ENCODE assay signal across 8 mouse cellular contexts in the genomic region with DNA sequence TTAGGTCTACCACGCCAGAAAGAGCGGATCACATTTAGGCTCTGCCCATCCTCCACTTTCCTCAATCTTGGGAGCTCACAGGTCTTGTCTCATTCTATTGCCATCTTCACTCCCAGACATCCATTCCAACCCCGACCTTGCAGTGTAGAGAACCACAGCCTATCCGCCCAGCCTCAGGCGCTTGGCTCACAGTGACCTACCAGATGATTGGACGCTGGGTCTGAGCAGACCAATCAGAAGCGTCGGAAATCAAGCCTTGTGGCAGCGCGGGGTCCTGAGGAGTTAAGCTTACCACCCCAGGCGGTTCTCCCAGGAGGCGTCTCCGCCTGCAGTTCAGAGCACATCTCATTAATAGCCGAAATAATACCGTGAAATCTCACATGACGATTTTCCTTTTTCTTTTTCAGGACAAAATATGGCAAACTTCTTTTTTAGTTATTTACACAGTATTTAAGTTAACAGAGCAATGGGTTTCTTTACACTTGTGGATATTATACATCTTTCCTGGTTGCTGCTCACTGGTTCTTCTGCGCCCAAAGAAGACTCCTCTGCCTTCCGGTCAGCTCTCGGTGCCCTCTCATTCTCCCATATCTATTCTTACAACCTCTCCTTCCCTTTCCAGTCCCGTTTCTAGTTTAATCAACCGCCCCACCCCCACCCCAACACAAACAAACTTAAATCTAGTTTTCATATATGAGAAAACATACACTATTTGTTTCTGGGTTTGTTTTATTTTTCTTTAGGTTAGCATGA. TPM values are rescaled to one million over a fixed set of nuclear protein-coding genes. Genes with fewer than 3 reads are reported as not detected.
DNase-seq lines count a peak whose midpoint lies in the region; ATAC-seq lines count a peak whose summit lies in the region.

No protein-coding gene starts in this region.

- H3K9ac ChIP-seq in embryonic facial prominence, embryonic 12.5 days = no peak overlapping the region
- peak overlapping the region; percentile 46 for H3K9ac ChIP-seq in heart, embryonic 16.5 days (ENCODE audit: low read length)

- peak overlapping the region; percentile 31 for H3K4me2 ChIP-seq in embryonic facial prominence, embryonic 12.5 days (replicated peaks)
- H3K4me2 ChIP-seq in heart, embryonic 16.5 days (ENCODE audit: low read depth, low read length) = peak overlapping the region; percentile 61

- no peaks in the 10 kb centered on the region for H3K36me3 ChIP-seq in embryonic facial prominence, embryonic 12.5 days
- H3K36me3 ChIP-seq in heart, embryonic 16.5 days (ENCODE audit: control insufficient read depth, insufficient read depth) = no peaks in the 10 kb centered on the region

- no peaks in the 10 kb centered on the region for H3K27me3 ChIP-seq in embryonic facial prominence, embryonic 12.5 days
- H3K27me3 ChIP-seq in heart, embryonic 16.5 days (ENCODE audit: control insufficient read depth, insufficient read depth, low read length) = no peaks in the 10 kb centered on the region

- DNase-seq in spleen, postnatal 4 days (ENCODE audit: low spot score in 2 of 2) = peak; percentile 66 to 76
- DNase-seq in spleen, adult 18-20 months = no peak
- DNase-seq in layer of hippocampus, adult 8-10 months (ENCODE audit: low spot score in 2 of 2) = peak; percentile 33
- DNase-seq in right cerebral cortex, postnatal 25 days = peak; percentile 40

- peaks cover 3% of the 10 kb centered on the region; the same call in 1 of the 2 replicates for H3K4me1 ChIP-seq in embryonic facial prominence, embryonic 12.5 days
- peaks cover 11% of the 10 kb centered on the region; the same call in 1 of the 2 replicates for H3K4me1 ChIP-seq in heart, embryonic 16.5 days (ENCODE audit: control insufficient read depth, insufficient read depth, low read length)

- no peak overlapping the region for H3K4me3 ChIP-seq in embryonic facial prominence, embryonic 12.5 days
- peak overlapping the region; percentile 36 for H3K4me3 ChIP-seq in heart, embryonic 16.5 days (ENCODE audit: low read length)

- WGBS in embryonic facial prominence, embryonic 12.5 days = 24% methylated on average over 21 of the region's 21 CpGs
- 18% methylated on average over 21 of the region's 21 CpGs for WGBS in heart, embryonic 16.5 days

- no peak overlapping the region for H3K27ac ChIP-seq in embryonic facial prominence, embryonic 12.5 days
- H3K27ac ChIP-seq in heart, embryonic 16.5 days (ENCODE audit: low read length) = no peak overlapping the region

- H3K9me3 ChIP-seq in embryonic facial prominence, embryonic 12.5 days = no peaks in the 10 kb centered on the region
- H3K9me3 ChIP-seq in heart, embryonic 16.5 days (replicated peaks; ENCODE audit: control insufficient read depth, low read length) = no peaks in the 10 kb centered on the region

- peak; percentile 84; the same call in 1 of the 2 replicates for ATAC-seq in embryonic facial prominence, embryonic 12.5 days (ENCODE audit: insufficient number of reproducible peaks, insufficient read depth, low FRiP score, low TSS enrichment)
- peak; percentile 89 for ATAC-seq in heart, embryonic 16.5 days (replicated peaks; ENCODE audit: extremely low read depth, insufficient read depth, low FRiP score)
- ATAC-seq in megakaryocyte, adult 5-6 weeks (ENCODE audit: poor library complexity, severe bottlenecking) = 0 out of 2 replicates have a peak, but pooled peaks have one; percentile 38
- no peak for ATAC-seq in CD4-positive, CD25-positive, alpha-beta regulatory T cell, adult 4 months

RNA-seq across cellular contexts. Expression of a gene that starts 3.0 kb away (rescaled TPM):
- 0.10 TPM in 1 of 2 replicates, not detected in the other for polyA plus RNA-seq in embryonic facial prominence, embryonic 12.5 days (2016; fragmentation: Nextera tagmentation; extraction: Ambion mirVana)
- 0.10 TPM in 1 of 2 replicates, not detected in the other for polyA plus RNA-seq in heart, embryonic 16.5 days (2015; fragmentation: Nextera tagmentation; extraction: Ambion mirVana)
- not detected for total RNA-seq in layer of hippocampus, adult 8-10 months (2022)
- total RNA-seq in megakaryocyte, adult 5-6 weeks (2015) = not detected in 2 replicates
- total RNA-seq in megakaryocyte, adult 5-6 weeks (2017) = not detected in 2 replicates
- polyA plus RNA-seq in CD4-positive, CD25-positive, alpha-beta regulatory T cell, adult 4 months (2017; shearing (Covaris generic)) = not detected

RNA-seq across cellular contexts. Expression of a gene that starts 9.3 kb away (rescaled TPM):
- polyA plus RNA-seq in embryonic facial prominence, embryonic 12.5 days (2016; fragmentation: Nextera tagmentation; extraction: Ambion mirVana) = 4.0 and 5.8 TPM in 2 replicates
- 0.79 and 0.97 TPM in 2 replicates for polyA plus RNA-seq in heart, embryonic 16.5 days (2015; fragmentation: Nextera tagmentation; extraction: Ambion mirVana)
- 10 to 100 TPM; 12.6 to 19.3 (median 16.9) TPM for total RNA-seq in layer of hippocampus, adult 8-10 months (2022)
- 117 and 119 TPM in 2 replicates for total RNA-seq in megakaryocyte, adult 5-6 weeks (2015)
- total RNA-seq in megakaryocyte, adult 5-6 weeks (2017) = 1,654 and 1,862 TPM in 2 replicates
- polyA plus RNA-seq in CD4-positive, CD25-positive, alpha-beta regulatory T cell, adult 4 months (2017; shearing (Covaris generic)) = 1 to 10 TPM; 2.6 to 3.4 TPM

RNA-seq across cellular contexts. Expression of a gene that starts 10.6 kb away (rescaled TPM):
- 7.8 and 9.6 TPM in 2 replicates for polyA plus RNA-seq in embryonic facial prominence, embryonic 12.5 days (2016; fragmentation: Nextera tagmentation; extraction: Ambion mirVana)
- polyA plus RNA-seq in heart, embryonic 16.5 days (2015; fragmentation: Nextera tagmentation; extraction: Ambion mirVana) = 1.5 and 3.4 TPM in 2 replicates
- 10 to 100 TPM; 22.7 to 39.9 (median 29.0) TPM for total RNA-seq in layer of hippocampus, adult 8-10 months (2022)
- total RNA-seq in megakaryocyte, adult 5-6 weeks (2015) = 53.9 and 67.3 TPM in 2 replicates
- total RNA-seq in megakaryocyte, adult 5-6 weeks (2017) = 527 and 571 TPM in 2 replicates
- polyA plus RNA-seq in CD4-positive, CD25-positive, alpha-beta regulatory T cell, adult 4 months (2017; shearing (Covaris generic)) = 1 to 10 TPM in 1 of 2 experiments, not detected in 1; 1.8 TPM

RNA-seq across cellular contexts. Expression of a gene that starts 11.7 kb away (rescaled TPM):
- polyA plus RNA-seq in embryonic facial prominence, embryonic 12.5 days (2016; fragmentation: Nextera tagmentation; extraction: Ambion mirVana) = 1.1 and 1.2 TPM in 2 replicates
- 0.32 TPM in 1 of 2 replicates, not detected in the other for polyA plus RNA-seq in heart, embryonic 16.5 days (2015; fragmentation: Nextera tagmentation; extraction: Ambion mirVana)
- 10 to 100 TPM; 31.9 to 42.9 (median 37.9) TPM for total RNA-seq in layer of hippocampus, adult 8-10 months (2022)
- total RNA-seq in megakaryocyte, adult 5-6 weeks (2015) = 58.1 TPM in 2 replicates
- 540 and 548 TPM in 2 replicates for total RNA-seq in megakaryocyte, adult 5-6 weeks (2017)
- not detected for polyA plus RNA-seq in CD4-positive, CD25-positive, alpha-beta regulatory T cell, adult 4 months (2017; shearing (Covaris generic))

RNA-seq across cellular contexts. Expression of a gene that starts 15.9 kb away (rescaled TPM):
- polyA plus RNA-seq in embryonic facial prominence, embryonic 12.5 days (2016; fragmentation: Nextera tagmentation; extraction: Ambion mirVana) = 9.4 and 11.5 TPM in 2 replicates
- polyA plus RNA-seq in heart, embryonic 16.5 days (2015; fragmentation: Nextera tagmentation; extraction: Ambion mirVana) = 1.2 and 1.5 TPM in 2 replicates
- total RNA-seq in layer of hippocampus, adult 8-10 months (2022) = 10 to 100 TPM; 47.4 to 67.0 (median 59.9) TPM
- total RNA-seq in megakaryocyte, adult 5-6 weeks (2015) = 64.8 and 95.3 TPM in 2 replicates
- 562 and 732 TPM in 2 replicates for total RNA-seq in megakaryocyte, adult 5-6 weeks (2017)
- 1 to 10 TPM in 1 of 2 experiments, not detected in 1; 5.4 TPM for polyA plus RNA-seq in CD4-positive, CD25-positive, alpha-beta regulatory T cell, adult 4 months (2017; shearing (Covaris generic))

Comparison
In these comparisons a context has a peak if more than half of its experiments do, and no peak if none do; other contexts are left out.
1. DNase-seq: peak in spleen, postnatal 4 days (2 of 2), layer of hippocampus, adult 8-10 months (2 of 2) and right cerebral cortex, postnatal 25 days (single experiment); none in spleen, adult 18-20 months (0 of 2).